Mouse (Mus musculus): Measurements from ENCODE around the gene Gm15128.
"Not testable (repeated sequence)": the region's sequence is repeated elsewhere in the genome, so short reads cannot be mapped to it uniquely, and the experiment has no call there.

Gene Gm15128

DNA sequence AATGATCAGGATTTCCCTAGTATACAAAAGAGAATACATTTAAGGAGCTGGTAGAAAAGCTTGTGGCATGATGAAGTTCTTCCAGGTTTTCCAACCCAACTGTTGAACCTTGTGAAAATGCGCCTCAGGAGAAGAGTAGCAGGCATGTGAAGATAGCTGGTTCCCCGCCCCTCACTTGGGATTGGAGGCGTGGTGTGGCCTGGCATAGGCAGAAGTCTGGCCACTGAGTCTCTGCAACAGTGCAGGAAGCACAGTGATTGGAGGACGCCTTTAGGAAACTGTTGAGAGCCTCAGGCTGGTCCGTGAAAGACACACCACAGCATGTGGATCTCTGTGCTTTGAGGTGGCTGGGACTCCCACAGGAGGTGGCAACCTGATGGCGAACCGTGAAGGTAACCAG lies at the start of gene Gm15128:
Gene Gm15128, plus strand, starts transcription at position 301 of the 400 bp plus-strand sequence.
- not testable (repeated sequence) for DNase-seq

Measured in right cerebral cortex, postnatal 4 days (tissue).